Mouse (Mus musculus) intestine, embryonic 16.5 days (tissue): ENCODE data around the gene Ambra1. TPM values are rescaled to one million over a fixed set of nuclear protein-coding genes. Genes with fewer than 3 reads are reported as not detected.
A peak's percentile ranks its signal among the peaks of the same experiment; 100 is the strongest.

ENCODE experiments used
- ATAC-seq: fragments of 200-750 bp; cut with Nextera tagmentation; 2 replicates; pipeline ENCODE4 v1.8.0; 2017; ENCODE audit warnings: moderate TSS enrichment, moderate library complexity
- H3K27ac ChIP-seq: fragments of 300-500 bp; sonication (generic); 2 replicates; pipeline ENCODE4 v1.5.1; 2014; ENCODE audit warnings: mild to moderate bottlenecking, low read length
- H3K27me3 ChIP-seq: fragments of 300-500 bp; sonication (generic); replicated peaks from 2 replicates; pipeline ENCODE4 v1.6.1; 2014; ENCODE audit warnings: low read length, control low read depth, mixed read lengths; ENCODE audit not compliant: control insufficient read depth, insufficient read depth
- H3K36me3 ChIP-seq: fragments of 300-500 bp; sonication (generic); 2 replicates; pipeline ENCODE4 v1.6.1; 2014; ENCODE audit warnings: low read length, control low read depth; ENCODE audit not compliant: control insufficient read depth, insufficient read depth
- H3K4me1 ChIP-seq: fragments of 300-500 bp; sonication (generic); 2 replicates; pipeline ENCODE4 v1.6.1; 2014; ENCODE audit warnings: low read length, control low read depth, mixed read lengths; ENCODE audit not compliant: control insufficient read depth, insufficient read depth
- H3K4me2 ChIP-seq: fragments of 300-500 bp; sonication (generic); 2 replicates; pipeline ENCODE4 v1.6.1; 2014; ENCODE audit warnings: low read depth, low read length, control low read depth
- H3K4me3 ChIP-seq: fragments of 300-500 bp; sonication (generic); 2 replicates; pipeline ENCODE4 v1.5.1; 2014; ENCODE audit warnings: mild to moderate bottlenecking, low read length
- H3K9ac ChIP-seq: fragments of 300-500 bp; sonication (generic); 2 replicates; pipeline ENCODE4 v1.6.1; 2014; ENCODE audit warnings: low read depth, low read length
- H3K9me3 ChIP-seq: fragments of 300-500 bp; sonication (generic); 2 replicates; pipeline ENCODE4 v1.6.1; 2016; ENCODE audit warnings: low read length, control low read depth; ENCODE audit not compliant: control insufficient read depth
- WGBS: fragments of 180-500 bp; shearing (Covaris S2); extraction: QIAGEN DNeasy Blood & Tissue Kit; methylation state at CpG from one replicate; pipeline ENCODE4 v1.1.7; 2014; 5-methylcytosine and 5-hydroxymethylcytosine counted together
- microRNA-seq: library from miRNA; unstranded; fragments of <30 nt; microRNA quantifications from one replicate; pipeline ENCODE4, GENCODE M21; 2016
- polyA plus RNA-seq: library from polyadenylated mRNA; unstranded; fragments of >200 nt; fragmentation: Nextera tagmentation; extraction: Ambion mirVana; gene quantifications from 2 replicates; pipeline ENCODE4 v1.2.1, GENCODE M21; 2015

Gene Ambra1
- polyA plus RNA-seq, 1 experiment from 2014 or later = 11.8 TPM

DNA sequence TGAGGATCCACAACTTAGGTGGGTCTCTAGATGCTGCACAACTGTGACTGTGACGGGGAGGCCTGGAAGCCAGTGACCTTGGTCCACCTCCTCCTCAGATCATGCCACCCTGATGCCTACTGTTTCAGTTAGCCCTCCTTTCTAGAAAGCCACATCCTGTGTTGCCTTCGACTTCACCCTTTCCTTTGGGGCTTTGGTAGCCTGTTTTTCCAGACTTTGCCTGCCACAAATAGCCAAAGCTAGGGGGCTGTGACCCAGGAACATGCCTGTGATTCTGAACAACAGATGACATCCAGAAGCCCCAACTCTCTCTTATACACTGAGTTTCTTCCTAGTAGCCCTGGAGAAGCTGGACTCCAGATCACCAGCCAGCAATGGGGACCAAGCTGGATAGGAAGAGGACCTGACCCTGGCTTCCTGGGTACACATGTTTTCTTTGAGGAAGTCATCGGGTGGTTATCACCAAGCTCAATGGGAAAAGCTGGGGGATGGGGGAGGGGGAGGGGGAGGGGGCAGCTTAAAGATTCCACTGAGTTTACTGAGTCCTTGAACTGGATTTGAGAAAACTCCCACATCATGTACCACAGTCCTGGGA is 234.8 kb downstream of the Ambra1 start:
- peak overlapping the region; percentile 91 for H3K4me3 ChIP-seq
- peak overlapping the region; percentile 64 for H3K27ac ChIP-seq
- H3K4me2 ChIP-seq = peak overlapping the region; percentile 51
- H3K4me1 ChIP-seq = peaks cover 42% of the 10 kb centered on the region
- H3K9me3 ChIP-seq = no peaks in the 10 kb centered on the region
- no peaks in the 10 kb centered on the region for H3K27me3 ChIP-seq
- WGBS = 70% methylated on average over 3 of the region's 3 CpGs
- no peaks in the 10 kb centered on the region for H3K36me3 ChIP-seq
- no peak for ATAC-seq
- peak overlapping the region; percentile 41 for H3K9ac ChIP-seq

DNA sequence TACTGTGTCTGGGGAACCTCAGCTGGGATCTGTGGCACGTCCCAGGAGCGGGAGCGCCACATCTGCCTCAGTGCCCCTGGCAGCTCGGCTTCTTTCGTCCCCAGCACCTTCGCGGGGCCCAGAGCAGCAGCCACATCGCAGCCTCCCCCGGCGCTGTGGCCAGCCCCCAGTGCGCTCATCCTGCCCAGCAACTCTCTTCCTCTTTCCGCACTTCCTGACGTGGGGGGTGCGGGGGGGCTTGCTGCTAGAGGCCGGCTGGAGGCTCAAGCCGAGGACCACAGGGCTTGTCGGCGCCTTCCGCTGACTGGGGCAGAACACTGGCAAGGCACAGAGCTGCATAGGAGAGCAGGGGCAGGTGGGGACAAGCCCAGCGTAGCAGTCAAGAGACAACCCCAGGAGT is 235.5 kb downstream of the Ambra1 start:
- ATAC-seq = no peak

DNA sequence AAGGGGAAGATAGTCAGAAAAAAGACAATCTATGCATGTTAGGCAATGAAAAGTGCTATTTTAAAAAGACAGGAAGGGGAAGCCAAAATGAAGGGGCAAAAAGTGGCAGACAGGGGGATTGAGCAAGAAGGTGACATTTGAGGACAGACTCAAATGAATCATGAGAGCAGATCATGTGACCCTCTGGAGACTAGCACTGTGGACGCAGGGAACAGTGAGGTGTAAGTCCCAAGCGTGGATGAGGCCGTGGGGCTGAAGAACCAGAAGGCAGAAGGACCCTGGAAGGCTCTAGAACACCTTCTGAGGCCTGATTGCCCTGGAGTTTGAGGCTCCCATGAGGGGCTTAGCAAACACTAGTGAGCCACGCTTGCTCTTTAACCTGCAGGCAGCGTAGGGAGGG is 236.4 kb downstream of the Ambra1 start:
- H3K4me1 ChIP-seq = peaks cover 33% of the 10 kb centered on the region
- H3K9me3 ChIP-seq = no peaks in the 10 kb centered on the region
- H3K4me2 ChIP-seq = no peak overlapping the region
- no peak overlapping the region for H3K4me3 ChIP-seq
- WGBS = 78% methylated on average over 5 of the region's 5 CpGs
- H3K27me3 ChIP-seq = no peaks in the 10 kb centered on the region
- no peak for ATAC-seq
- no peak overlapping the region for H3K9ac ChIP-seq
- H3K27ac ChIP-seq = no peak overlapping the region
- H3K36me3 ChIP-seq = no peaks in the 10 kb centered on the region

More for the DNA sequence above, 235.5 kb downstream of the Ambra1 start:
- Histone ChIP-seq H3K4me2 (peak overlapping the region; percentile 43), H3K27me3 (no peaks in the 10 kb centered on the region), H3K9me3 (no peaks in the 10 kb centered on the region), H3K27ac (peak overlapping the region; percentile 63), H3K9ac (peak overlapping the region; percentile 41), H3K4me3 (peak overlapping the region; percentile 91), H3K36me3 (no peaks in the 10 kb centered on the region), H3K4me1 (peaks cover 35% of the 10 kb centered on the region)
- 18% methylated on average over 20 of the region's 20 CpGs for WGBS

DNA sequence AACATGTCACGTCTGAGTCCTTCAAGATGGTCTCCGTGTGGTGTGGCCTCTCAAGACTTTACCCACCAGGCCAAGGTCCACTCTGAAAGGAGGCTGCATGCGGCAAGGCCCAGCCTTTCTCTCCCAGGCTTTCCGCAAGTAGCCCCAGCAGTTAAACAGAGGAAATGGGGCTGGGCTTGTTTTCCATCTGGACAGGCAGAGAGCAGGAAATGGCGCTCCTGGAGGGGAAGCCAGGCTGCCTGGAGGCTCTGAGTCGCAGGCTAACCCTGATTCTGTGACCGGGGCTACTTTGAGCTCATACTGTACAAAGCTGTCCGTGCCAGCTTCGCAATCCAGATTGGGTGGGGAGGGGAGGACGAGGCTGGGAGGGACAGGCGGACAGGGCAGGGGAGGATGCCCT is 238.0 kb downstream of the Ambra1 start:
- Histone ChIP-seq H3K36me3 (no peaks in the 10 kb centered on the region), H3K4me2 (0 out of 2 replicates have a peak overlapping the region, but pooled peaks have one; percentile 11), H3K9ac (peak overlapping the region; percentile 36), H3K9me3 (no peaks in the 10 kb centered on the region), H3K27me3 (no peaks in the 10 kb centered on the region), H3K27ac (peak overlapping the region; percentile 80), H3K4me3 (no peak overlapping the region), H3K4me1 (peaks cover 33% of the 10 kb centered on the region)
- 38% methylated on average over 11 of the region's 11 CpGs for WGBS
- ATAC-seq = no peak

Small RNA genes lying within 50 kb of the gene (microRNA-seq; reads per million reads assigned to microRNA genes)
- gene Mir6999 = not detected

Other genes with a start within 250 kb of the Ambra1 start
- gene Ckap5, start 203.4 kb upstream of the Ambra1 start, polyA plus RNA-seq = 40.0 and 48.2 TPM in 2 replicates
- 3.7 and 8.7 TPM in 2 replicates for gene F2, start 93.7 kb upstream of the Ambra1 start, polyA plus RNA-seq
- 7.9 and 9.2 TPM in 2 replicates for gene Zfp408, start 80.3 kb upstream of the Ambra1 start, polyA plus RNA-seq
- gene Arhgap1, start 80.3 kb upstream of the Ambra1 start, polyA plus RNA-seq = 157 and 173 TPM in 2 replicates
- 22.9 and 25.8 TPM in 2 replicates for gene Atg13, start 19.6 kb upstream of the Ambra1 start, polyA plus RNA-seq
- gene Harbi1, start 19.3 kb upstream of the Ambra1 start, polyA plus RNA-seq = 14.8 and 17.1 TPM in 2 replicates
- 0.23 and 0.33 TPM in 2 replicates for gene Chrm4, start 197.1 kb downstream of the Ambra1 start, polyA plus RNA-seq
- 370 and 437 TPM in 2 replicates for gene Mdk, start 202.2 kb downstream of the Ambra1 start, polyA plus RNA-seq
- 0.28 and 0.55 TPM in 2 replicates for gene Gm9821, start 215.6 kb downstream of the Ambra1 start, polyA plus RNA-seq
- 46.4 and 66.7 TPM in 2 replicates for gene Dgkz, start 245.7 kb downstream of the Ambra1 start, polyA plus RNA-seq